Mouse (Mus musculus) spleen, adult 2 months (tissue): ENCODE results near the gene Psapl1.

ENCODE experiments used
- CTCF ChIP-seq: fragments of 200-500 bp; IDR thresholded peaks from 2 replicates; pipeline ENCODE4 v1.5.1; 2011; ENCODE audit warnings: mild to moderate bottlenecking, inconsistent platforms; ENCODE audit not compliant: insufficient read depth, insufficient read length, insufficient replicate concordance; ENCODE audit errors: extremely low read depth
- POLR2A ChIP-seq: fragments of 200-500 bp; IDR thresholded peaks from 2 replicates; pipeline ENCODE4 v1.6.1; 2011; ENCODE audit warnings: low read depth, low read length, inconsistent platforms

GRCm38 (mm10) chr5:36226296-36226695 is 22.5 kb downstream of the Psapl1 start:
- no peak for TF ChIP-seq POLR2A
- TF ChIP-seq CTCF, result no peak
